Mouse (Mus musculus): ENCODE data around the gene E330021D16Rik. TPM values are rescaled to one million over a fixed set of nuclear protein-coding genes. Genes with fewer than 3 reads are reported as not detected.
"Not testable (repeated sequence)": the region's sequence is repeated elsewhere in the genome, so short reads cannot be mapped to it uniquely, and the experiment has no call there.

E330021D16Rik gene
- polyA plus RNA-seq, 1 experiment from 2014 or later = not detected

GRCm38 (mm10) chr6:136436151-136436550, 20.8 kb upstream of the E330021D16Rik start:
- ATAC-seq (ENCODE audit: insufficient number of reproducible peaks, low FRiP score, low TSS enrichment, low read depth) = not testable (repeated sequence)

GRCm38 (mm10) chr6:136433573-136433972, 18.2 kb upstream of the E330021D16Rik start:
- no peak overlapping the region for H3K4me3 ChIP-seq (replicated peaks)
- H3K27ac ChIP-seq (replicated peaks) = no peak overlapping the region
- no peaks in the 10 kb centered on the region for H3K36me3 ChIP-seq
- H3K27me3 ChIP-seq = no peaks in the 10 kb centered on the region
- no peak overlapping the region for H3K9ac ChIP-seq
- H3K9me3 ChIP-seq (replicated peaks) = no peaks in the 10 kb centered on the region
- no peak for ATAC-seq (ENCODE audit: insufficient number of reproducible peaks, low FRiP score, low TSS enrichment, low read depth)
- WGBS = 84% methylated on average over 6 of the region's 6 CpGs
- no peaks in the 10 kb centered on the region for H3K4me1 ChIP-seq
- H3K4me2 ChIP-seq (replicated peaks) = no peak overlapping the region

More at GRCm38 (mm10) chr6:136436151-136436550, 20.8 kb upstream of the E330021D16Rik start:
- H3K27ac ChIP-seq (replicated peaks); H3K4me2 ChIP-seq (replicated peaks); H3K4me1 ChIP-seq; H3K36me3 ChIP-seq; H3K9ac ChIP-seq; H3K27me3 ChIP-seq; H3K4me3 ChIP-seq (replicated peaks); H3K9me3 ChIP-seq (replicated peaks): not testable (repeated sequence)
- WGBS = 73% methylated on average over 3 of the region's 3 CpGs

- no peaks in the 10 kb centered on the region for H3K36me3 ChIP-seq
- H3K4me1 ChIP-seq = 0 out of 2 replicates have a peak, but pooled peaks cover 4% of the 10 kb centered on the region
- no peak overlapping the region for H3K9ac ChIP-seq
- no peak overlapping the region for H3K4me2 ChIP-seq (replicated peaks)
- no peaks in the 10 kb centered on the region for H3K9me3 ChIP-seq (replicated peaks)
- no peak overlapping the region for H3K27ac ChIP-seq (replicated peaks)
- ATAC-seq (ENCODE audit: insufficient number of reproducible peaks, low FRiP score, low TSS enrichment, low read depth) = no peak
- H3K27me3 ChIP-seq = no peaks in the 10 kb centered on the region
- H3K4me3 ChIP-seq (replicated peaks) = no peak overlapping the region
- 48% methylated on average over 7 of the region's 7 CpGs for WGBS
Observed at GRCm38 (mm10) chr6:136431896-136432248, 16.5 kb upstream of the E330021D16Rik start.

GRCm38 (mm10) chr6:136431169-136431895, 16.0 kb upstream of the E330021D16Rik start:
- no peak overlapping the region for H3K4me2 ChIP-seq (replicated peaks)
- no peak overlapping the region for H3K27ac ChIP-seq (replicated peaks)
- H3K9me3 ChIP-seq (replicated peaks) = no peaks in the 10 kb centered on the region
- H3K4me1 ChIP-seq = 0 out of 2 replicates have a peak, but pooled peaks cover 4% of the 10 kb centered on the region
- no peaks in the 10 kb centered on the region for H3K27me3 ChIP-seq
- 56% methylated on average over 10 of the region's 10 CpGs for WGBS
- no peak overlapping the region for H3K4me3 ChIP-seq (replicated peaks)
- no peaks in the 10 kb centered on the region for H3K36me3 ChIP-seq
- ATAC-seq (ENCODE audit: insufficient number of reproducible peaks, low FRiP score, low TSS enrichment, low read depth) = no peak
- H3K9ac ChIP-seq = no peak overlapping the region

GRCm38 (mm10) chr6:136429441-136429840, 14.1 kb upstream of the E330021D16Rik start:
- no peaks in the 10 kb centered on the region for H3K36me3 ChIP-seq
- 0 out of 2 replicates have a peak, but pooled peaks cover 4% of the 10 kb centered on the region for H3K4me1 ChIP-seq
- 57% methylated on average over 4 of the region's 4 CpGs for WGBS
- no peaks in the 10 kb centered on the region for H3K27me3 ChIP-seq
- no peak overlapping the region for H3K27ac ChIP-seq (replicated peaks)
- H3K4me3 ChIP-seq (replicated peaks) = no peak overlapping the region
- H3K9ac ChIP-seq = no peak overlapping the region
- no peak overlapping the region for H3K4me2 ChIP-seq (replicated peaks)
- no peak for ATAC-seq (ENCODE audit: insufficient number of reproducible peaks, low FRiP score, low TSS enrichment, low read depth)
- H3K9me3 ChIP-seq (replicated peaks) = no peaks in the 10 kb centered on the region

- no peak overlapping the region; the same call in 1 of the 2 replicates for H3K27ac ChIP-seq (replicated peaks)
- WGBS = 93% methylated on average over 5 of the region's 5 CpGs
- no peak for ATAC-seq (ENCODE audit: insufficient number of reproducible peaks, low FRiP score, low TSS enrichment, low read depth)
Observed at GRCm38 (mm10) chr6:136428412-136428811, 13.0 kb upstream of the E330021D16Rik start.

GRCm38 (mm10) chr6:136427240-136427639, 11.9 kb upstream of the E330021D16Rik start:
- Histone ChIP-seq H3K9me3 (replicated peaks) (no peaks in the 10 kb centered on the region), H3K4me2 (replicated peaks) (no peak overlapping the region), H3K4me3 (replicated peaks) (no peak overlapping the region), H3K4me1 (0 out of 2 replicates have a peak, but pooled peaks cover 4% of the 10 kb centered on the region), H3K36me3 (no peaks in the 10 kb centered on the region), H3K27me3 (no peaks in the 10 kb centered on the region), H3K9ac (no peak overlapping the region), H3K27ac (replicated peaks) (peak overlapping the region; percentile 68; the same call in 1 of the 2 replicates)
- 45% methylated on average over 6 of the region's 6 CpGs for WGBS
- ATAC-seq (ENCODE audit: insufficient number of reproducible peaks, low FRiP score, low TSS enrichment, low read depth) = peak; percentile 82

More at GRCm38 (mm10) chr6:136428412-136428811, 13.0 kb upstream of the E330021D16Rik start:
- Histone ChIP-seq H3K9ac (no peak overlapping the region), H3K4me3 (replicated peaks) (no peak overlapping the region), H3K9me3 (replicated peaks) (no peaks in the 10 kb centered on the region), H3K4me1 (0 out of 2 replicates have a peak, but pooled peaks cover 4% of the 10 kb centered on the region), H3K4me2 (replicated peaks) (no peak overlapping the region), H3K36me3 (no peaks in the 10 kb centered on the region), H3K27me3 (no peaks in the 10 kb centered on the region)

GRCm38 (mm10) chr6:136425956-136426355, 10.6 kb upstream of the E330021D16Rik start:
- WGBS = 74% methylated on average over 5 of the region's 5 CpGs
- H3K4me1 ChIP-seq = 0 out of 2 replicates have a peak, but pooled peaks cover 4% of the 10 kb centered on the region
- no peak overlapping the region; the same call in 1 of the 2 replicates for H3K27ac ChIP-seq (replicated peaks)
- H3K9me3 ChIP-seq (replicated peaks) = no peaks in the 10 kb centered on the region
- H3K4me2 ChIP-seq (replicated peaks) = no peak overlapping the region
- H3K9ac ChIP-seq = no peak overlapping the region
- no peak overlapping the region for H3K4me3 ChIP-seq (replicated peaks)
- H3K36me3 ChIP-seq = no peaks in the 10 kb centered on the region
- ATAC-seq (ENCODE audit: insufficient number of reproducible peaks, low FRiP score, low TSS enrichment, low read depth) = no peak
- no peaks in the 10 kb centered on the region for H3K27me3 ChIP-seq

- no peak for ATAC-seq (ENCODE audit: insufficient number of reproducible peaks, low FRiP score, low TSS enrichment, low read depth)
- H3K9me3 ChIP-seq (replicated peaks) = no peaks in the 10 kb centered on the region
- 92% methylated on average over 3 of the region's 3 CpGs for WGBS
Observed at GRCm38 (mm10) chr6:136424166-136424565, 8.8 kb upstream of the E330021D16Rik start.

GRCm38 (mm10) chr6:136423201-136423600, 7.8 kb upstream of the E330021D16Rik start:
- Histone ChIP-seq H3K4me1 (0 out of 2 replicates have a peak, but pooled peaks cover 4% of the 10 kb centered on the region), H3K27ac (replicated peaks) (no peak overlapping the region), H3K27me3 (no peaks in the 10 kb centered on the region), H3K4me2 (replicated peaks) (no peak overlapping the region), H3K9me3 (replicated peaks) (no peaks in the 10 kb centered on the region), H3K4me3 (replicated peaks) (no peak overlapping the region), H3K36me3 (no peaks in the 10 kb centered on the region), H3K9ac (no peak overlapping the region)
- no peak for ATAC-seq (ENCODE audit: insufficient number of reproducible peaks, low FRiP score, low TSS enrichment, low read depth)
- WGBS = 87% methylated on average over 5 of the region's 5 CpGs

More at GRCm38 (mm10) chr6:136424166-136424565, 8.8 kb upstream of the E330021D16Rik start:
- Histone ChIP-seq H3K27ac (replicated peaks) (no peak overlapping the region), H3K4me3 (replicated peaks) (no peak overlapping the region), H3K4me1 (0 out of 2 replicates have a peak, but pooled peaks cover 4% of the 10 kb centered on the region), H3K27me3 (no peaks in the 10 kb centered on the region), H3K36me3 (no peaks in the 10 kb centered on the region), H3K9ac (no peak overlapping the region), H3K4me2 (replicated peaks) (no peak overlapping the region)

- no peaks in the 10 kb centered on the region for H3K27me3 ChIP-seq
- H3K36me3 ChIP-seq = no peaks in the 10 kb centered on the region
- H3K4me3 ChIP-seq (replicated peaks) = no peak overlapping the region
- no peak overlapping the region for H3K4me2 ChIP-seq (replicated peaks)
- H3K9ac ChIP-seq = no peak overlapping the region
- H3K4me1 ChIP-seq = no peaks in the 10 kb centered on the region
- no peak overlapping the region for H3K27ac ChIP-seq (replicated peaks)
- no peaks in the 10 kb centered on the region for H3K9me3 ChIP-seq (replicated peaks)
- no peak for ATAC-seq (ENCODE audit: insufficient number of reproducible peaks, low FRiP score, low TSS enrichment, low read depth)
- WGBS = 60% methylated on average over 16 of the region's 16 CpGs
Observed at GRCm38 (mm10) chr6:136422084-136422853, 6.9 kb upstream of the E330021D16Rik start.

Data from embryonic facial prominence, embryonic 15.5 days (tissue).